Mouse (Mus musculus) midbrain, embryonic 14.5 days (tissue): Measurements from ENCODE around the gene Znrf1. TPM values are rescaled to one million over a fixed set of nuclear protein-coding genes. Genes with fewer than 3 reads are reported as not detected.

Experiments
- ATAC-seq: fragments of 200-750 bp; cut with Nextera tagmentation; 2 replicates; pipeline ENCODE4 v1.8.0; 2017; ENCODE audit warnings: moderate number of reproducible peaks, moderate library complexity; ENCODE audit not compliant: low FRiP score, low TSS enrichment
- DNase-seq: peaks from one replicate; pipeline ENCODE4 v3.0.0-alpha.2; 2015
- H3K27ac ChIP-seq: fragments of 300-500 bp; sonication (generic); replicated peaks from 2 replicates; pipeline ENCODE4 v1.5.1; 2014; ENCODE audit warnings: mild to moderate bottlenecking, low read depth, low read length, moderate library complexity
- H3K27me3 ChIP-seq: fragments of 300-500 bp; sonication (generic); 2 replicates; pipeline ENCODE4 v1.6.1; 2014; ENCODE audit warnings: low read length, control low read depth, mixed read lengths; ENCODE audit not compliant: control insufficient read depth, insufficient read depth
- H3K36me3 ChIP-seq: fragments of 300-500 bp; sonication (generic); 2 replicates; pipeline ENCODE4 v1.6.1; 2014; ENCODE audit warnings: low read length, control low read depth; ENCODE audit not compliant: control insufficient read depth, insufficient read depth
- H3K4me1 ChIP-seq: fragments of 300-500 bp; sonication (generic); 2 replicates; pipeline ENCODE4 v1.6.1; 2014; ENCODE audit warnings: mild to moderate bottlenecking, antibody characterized with exemption, low read length, control low read depth; ENCODE audit not compliant: control insufficient read depth, insufficient read depth
- H3K4me2 ChIP-seq: fragments of 300-500 bp; sonication (generic); 2 replicates; pipeline ENCODE4 v1.6.1; 2014; ENCODE audit warnings: mild to moderate bottlenecking, low read length, moderate library complexity
- H3K4me3 ChIP-seq: fragments of 300-500 bp; sonication (generic); replicated peaks from 2 replicates; pipeline ENCODE4 v1.5.1; 2014; ENCODE audit warnings: low read depth, low read length
- H3K9ac ChIP-seq: fragments of 300-500 bp; sonication (generic); replicated peaks from 2 replicates; pipeline ENCODE4 v1.6.1; 2014; ENCODE audit warnings: mild to moderate bottlenecking, low read length, moderate library complexity
- H3K9me3 ChIP-seq: fragments of 300-500 bp; sonication (generic); 2 replicates; pipeline ENCODE4 v1.6.1; 2016; ENCODE audit warnings: low read length, control low read depth, mixed read lengths; ENCODE audit not compliant: control insufficient read depth
- WGBS: fragments of 180-500 bp; shearing (Covaris S2); extraction: QIAGEN DNeasy Blood & Tissue Kit; methylation state at CpG from one replicate; pipeline ENCODE4 v1.1.7; 2014; 5-methylcytosine and 5-hydroxymethylcytosine counted together
- polyA plus RNA-seq: library from polyadenylated mRNA; unstranded; fragments of >200 nt; fragmentation: Nextera tagmentation; extraction: Ambion mirVana; gene quantifications from 2 replicates; pipeline ENCODE4 v1.2.1, GENCODE M21; 2014

The Znrf1 gene
- polyA plus RNA-seq, 1 experiment from 2014 or later, result 108 TPM

GRCm38 (mm10) chr8:111538194-111538593 is 2.3 kb downstream of the Znrf1 start:
- peak overlapping the region; percentile 95 for H3K4me2 ChIP-seq
- ATAC-seq, result no peak
- peak; percentile 17 for DNase-seq
- H3K9ac ChIP-seq, result peak overlapping the region; percentile 97
- H3K36me3 ChIP-seq, result 0 out of 2 replicates have a peak, but pooled peaks cover 2% of the 10 kb centered on the region
- no peaks in the 10 kb centered on the region for H3K27me3 ChIP-seq
- peaks cover 35% of the 10 kb centered on the region for H3K4me1 ChIP-seq
- no peak overlapping the region for H3K27ac ChIP-seq
- H3K4me3 ChIP-seq, result peak overlapping the region; percentile 97
- no peaks in the 10 kb centered on the region for H3K9me3 ChIP-seq
- 0% methylated on average over 2 of the region's 2 CpGs for WGBS

GRCm38 (mm10) chr8:111539422-111540076 is 3.7 kb downstream of the Znrf1 start:
- WGBS, result 36% methylated on average over 10 of the region's 10 CpGs
- ATAC-seq, result no peak
- H3K27ac ChIP-seq, result 0 out of 2 replicates have a peak overlapping the region, but pooled peaks have one; percentile 8

GRCm38 (mm10) chr8:111543712-111544380 is 7.9 kb downstream of the Znrf1 start:
- no peak for DNase-seq
- no peak overlapping the region for H3K4me2 ChIP-seq
- H3K27ac ChIP-seq, result no peak overlapping the region
- no peak overlapping the region for H3K4me3 ChIP-seq
- no peak for ATAC-seq
- H3K36me3 ChIP-seq, result 0 out of 2 replicates have a peak, but pooled peaks cover 2% of the 10 kb centered on the region
- no peaks in the 10 kb centered on the region for H3K9me3 ChIP-seq
- H3K9ac ChIP-seq, result no peak overlapping the region
- 92% methylated on average over 9 of the region's 9 CpGs for whole genome bisulfite sequencing
- H3K4me1 ChIP-seq, result peaks cover 29% of the 10 kb centered on the region
- H3K27me3 ChIP-seq, result no peaks in the 10 kb centered on the region

More at GRCm38 (mm10) chr8:111539422-111540076, 3.7 kb downstream of the Znrf1 start:
- peaks cover 35% of the 10 kb centered on the region for H3K4me1 ChIP-seq
- no peaks in the 10 kb centered on the region for H3K9me3 ChIP-seq
- H3K9ac ChIP-seq, result peak overlapping the region; percentile 49
- peak overlapping the region; percentile 95 for H3K4me2 ChIP-seq
- H3K27me3 ChIP-seq, result no peaks in the 10 kb centered on the region
- peak overlapping the region; percentile 97 for H3K4me3 ChIP-seq
- peak; percentile 28 for DNase-seq
- H3K36me3 ChIP-seq, result 0 out of 2 replicates have a peak, but pooled peaks cover 2% of the 10 kb centered on the region

- no peak overlapping the region for H3K27ac ChIP-seq
- H3K4me1 ChIP-seq, result peaks cover 15% of the 10 kb centered on the region
- no peaks in the 10 kb centered on the region for H3K9me3 ChIP-seq
- 89% methylated on average over 8 of the region's 8 CpGs for WGBS
- ATAC-seq (no peak), DNase-seq (no peak)
- no peaks in the 10 kb centered on the region for H3K27me3 ChIP-seq
- 0 out of 2 replicates have a peak, but pooled peaks cover 2% of the 10 kb centered on the region for H3K36me3 ChIP-seq
- no peak overlapping the region for H3K4me2 ChIP-seq
- H3K4me3 ChIP-seq, result no peak overlapping the region
- no peak overlapping the region for H3K9ac ChIP-seq
Observed at GRCm38 (mm10) chr8:111545406-111546156, 9.7 kb downstream of the Znrf1 start.

GRCm38 (mm10) chr8:111547144-111547543 is 11.2 kb downstream of the Znrf1 start:
- 0 out of 2 replicates have a peak, but pooled peaks cover 5% of the 10 kb centered on the region for H3K4me1 ChIP-seq
- no peaks in the 10 kb centered on the region for H3K9me3 ChIP-seq
- no peak overlapping the region for H3K27ac ChIP-seq
- H3K9ac ChIP-seq, result no peak overlapping the region
- no peaks in the 10 kb centered on the region for H3K36me3 ChIP-seq
- H3K4me2 ChIP-seq, result no peak overlapping the region
- DNase-seq (no peak), ATAC-seq (no peak)
- no peaks in the 10 kb centered on the region for H3K27me3 ChIP-seq
- H3K4me3 ChIP-seq, result no peak overlapping the region
- WGBS, result 85% methylated on average over 3 of the region's 3 CpGs

- H3K27ac ChIP-seq, result no peak overlapping the region
- DNase-seq (no peak), ATAC-seq (no peak)
- no peak overlapping the region for H3K4me2 ChIP-seq
- no peak overlapping the region for H3K9ac ChIP-seq
- no peaks in the 10 kb centered on the region for H3K27me3 ChIP-seq
- 0 out of 2 replicates have a peak, but pooled peaks cover 7% of the 10 kb centered on the region for H3K4me1 ChIP-seq
- H3K4me3 ChIP-seq, result no peak overlapping the region
- WGBS, result 87% methylated on average over 6 of the region's 6 CpGs
- H3K9me3 ChIP-seq, result no peaks in the 10 kb centered on the region
- no peaks in the 10 kb centered on the region for H3K36me3 ChIP-seq
Observed at GRCm38 (mm10) chr8:111548201-111548600, 12.3 kb downstream of the Znrf1 start.

GRCm38 (mm10) chr8:111550002-111550870 is 14.3 kb downstream of the Znrf1 start:
- no peak for ATAC-seq
- no peaks in the 10 kb centered on the region for H3K27me3 ChIP-seq
- H3K4me2 ChIP-seq, result no peak overlapping the region
- DNase-seq, result no peak
- peaks cover 16% of the 10 kb centered on the region for H3K4me1 ChIP-seq
- 70% methylated on average over 9 of the region's 9 CpGs for WGBS
- no peaks in the 10 kb centered on the region for H3K36me3 ChIP-seq
- no peak overlapping the region for H3K4me3 ChIP-seq
- peak overlapping the region; percentile 57; the same call in 1 of the 2 replicates for H3K27ac ChIP-seq
- no peaks in the 10 kb centered on the region for H3K9me3 ChIP-seq
- no peak overlapping the region for H3K9ac ChIP-seq
